Mouse (Mus musculus): Measurements from ENCODE around the gene Slc2a8. TPM values are rescaled to one million over a fixed set of nuclear protein-coding genes. Genes with fewer than 3 reads are reported as not detected.

The Slc2a8 gene
- polyA plus RNA-seq, 1 experiment from 2014 or later = 50.2 TPM

DNA sequence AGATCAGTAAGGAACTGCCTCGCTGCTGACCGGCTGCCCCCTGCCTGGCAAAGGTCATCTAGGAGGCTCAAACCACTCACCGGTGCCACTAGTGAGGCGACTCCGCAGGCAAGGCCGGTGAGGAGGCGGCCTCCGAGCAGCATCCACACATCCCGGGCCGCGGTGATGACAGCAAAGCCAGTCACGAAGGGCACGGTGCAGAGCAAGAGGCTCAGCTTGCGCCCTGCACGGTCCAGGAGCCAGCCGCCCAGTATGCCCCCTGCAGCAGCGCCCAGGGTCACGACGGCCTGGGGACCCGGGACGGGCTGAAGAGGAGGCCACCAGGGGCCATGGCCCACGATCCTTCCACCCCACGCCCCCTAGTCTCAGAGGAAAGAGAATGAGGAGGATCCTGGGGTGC, 602 bp downstream of the Slc2a8 start:
- peak overlapping the region; percentile 60 for H3K9ac ChIP-seq (ENCODE audit: low read depth, low read length)
- peak overlapping the region; percentile 98 for H3K4me2 ChIP-seq (replicated peaks; ENCODE audit: low read depth)
- H3K4me1 ChIP-seq (replicated peaks; ENCODE audit: control insufficient read depth, insufficient read depth, low read length) = peaks cover 9% of the 10 kb centered on the region; the same call in 1 of the 2 replicates
- H3K27me3 ChIP-seq (replicated peaks; ENCODE audit: control insufficient read depth, insufficient read depth, low read length) = no peaks in the 10 kb centered on the region
- WGBS = 2% methylated on average over 23 of the region's 23 CpGs
- TF ChIP-seq CTCF (IDR thresholded peaks at IDR 0.05; ENCODE audit: low read depth) = no peak
- peaks cover 5% of the 10 kb centered on the region; the same call in 1 of the 2 replicates for H3K36me3 ChIP-seq (ENCODE audit: control insufficient read depth, insufficient read depth)
- no peaks in the 10 kb centered on the region for H3K9me3 ChIP-seq (ENCODE audit: control insufficient read depth)
- ATAC-seq = peak; percentile 1; the same call in 1 of the 2 replicates
- peak overlapping the region; percentile 51; the same call in 1 of the 2 replicates for H3K27ac ChIP-seq (ENCODE audit: low read depth, low read length)
- peak overlapping the region; percentile 53 for H3K4me3 ChIP-seq (ENCODE audit: low read depth, low read length)

- no peak overlapping the region for H3K9ac ChIP-seq (ENCODE audit: low read depth, low read length)
- no peaks in the 10 kb centered on the region for H3K9me3 ChIP-seq (ENCODE audit: control insufficient read depth)
- H3K27me3 ChIP-seq (replicated peaks; ENCODE audit: control insufficient read depth, insufficient read depth, low read length) = no peaks in the 10 kb centered on the region
- TF ChIP-seq CTCF (IDR thresholded peaks at IDR 0.05; ENCODE audit: low read depth) = no peak
- peaks cover 7% of the 10 kb centered on the region; the same call in 1 of the 2 replicates for H3K36me3 ChIP-seq (ENCODE audit: control insufficient read depth, insufficient read depth)
- 92% methylated on average over 7 of the region's 7 CpGs for WGBS
- H3K4me1 ChIP-seq (replicated peaks; ENCODE audit: control insufficient read depth, insufficient read depth, low read length) = peaks cover 9% of the 10 kb centered on the region; the same call in 1 of the 2 replicates
- no peak overlapping the region for H3K4me3 ChIP-seq (ENCODE audit: low read depth, low read length)
- ATAC-seq = no peak
- no peak overlapping the region for H3K27ac ChIP-seq (ENCODE audit: low read depth, low read length)
- H3K4me2 ChIP-seq (replicated peaks; ENCODE audit: low read depth) = no peak overlapping the region
These were observed 2.2 kb downstream of the Slc2a8 start for GRCm38 (mm10) chr2:32979675-32980074.

DNA sequence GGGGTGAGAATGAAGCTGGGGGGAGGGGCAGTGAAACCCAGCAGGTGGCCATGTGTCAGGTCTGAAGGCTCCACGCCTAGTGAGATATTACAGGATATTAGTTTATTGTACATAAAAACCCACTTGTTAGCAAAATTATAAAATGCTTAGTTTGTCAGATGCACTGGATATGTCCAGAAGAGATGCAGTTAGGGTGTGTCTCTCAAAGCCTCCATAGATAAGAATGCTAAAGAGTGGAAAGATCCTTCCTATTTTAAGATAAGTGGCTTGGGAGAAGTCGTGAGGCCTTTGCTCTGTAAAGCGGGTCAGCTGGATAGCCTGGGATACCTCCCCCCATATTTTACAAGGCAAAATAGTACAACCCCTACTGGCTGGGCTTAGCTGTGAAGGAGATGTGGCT, 3.2 kb downstream of the Slc2a8 start:
- Histone ChIP-seq H3K4me3 (ENCODE audit: low read depth, low read length) (no peak overlapping the region), H3K9ac (ENCODE audit: low read depth, low read length) (no peak overlapping the region), H3K9me3 (ENCODE audit: control insufficient read depth) (no peaks in the 10 kb centered on the region), H3K36me3 (ENCODE audit: control insufficient read depth, insufficient read depth) (peaks cover 17% of the 10 kb centered on the region), H3K27ac (ENCODE audit: low read depth, low read length) (no peak overlapping the region), H3K4me2 (replicated peaks; ENCODE audit: low read depth) (no peak overlapping the region), H3K27me3 (replicated peaks; ENCODE audit: control insufficient read depth, insufficient read depth, low read length) (no peaks in the 10 kb centered on the region), H3K4me1 (replicated peaks; ENCODE audit: control insufficient read depth, insufficient read depth, low read length) (peaks cover 9% of the 10 kb centered on the region; the same call in 1 of the 2 replicates)
- no peak for TF ChIP-seq CTCF (IDR thresholded peaks at IDR 0.05; ENCODE audit: low read depth)
- 50% methylated on average over 3 of the region's 3 CpGs for WGBS
- no peak for ATAC-seq

DNA sequence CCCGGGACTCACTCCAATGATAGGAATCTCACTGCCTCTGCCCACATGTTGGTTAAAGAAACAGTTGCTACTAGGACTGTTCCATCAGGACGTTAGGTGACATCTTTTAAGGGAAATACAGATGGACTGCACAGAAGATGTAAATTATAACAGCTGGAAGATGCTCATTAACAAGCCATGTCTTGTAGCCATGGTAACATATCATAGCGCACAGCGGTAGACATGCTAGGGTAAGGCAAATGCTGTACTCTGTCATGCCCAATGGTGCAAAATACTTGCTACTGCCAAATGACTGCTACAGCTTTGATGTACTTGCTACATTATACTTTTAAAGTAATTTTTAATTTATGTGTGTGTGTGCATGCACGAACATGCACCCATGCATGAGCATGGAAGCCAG, 4.8 kb downstream of the Slc2a8 start:
- TF ChIP-seq CTCF (IDR thresholded peaks at IDR 0.05; ENCODE audit: low read depth) = no peak
- Histone ChIP-seq H3K4me3 (ENCODE audit: low read depth, low read length) (no peak overlapping the region), H3K27ac (ENCODE audit: low read depth, low read length) (no peak overlapping the region), H3K4me2 (replicated peaks; ENCODE audit: low read depth) (no peak overlapping the region), H3K36me3 (ENCODE audit: control insufficient read depth, insufficient read depth) (peaks cover 25% of the 10 kb centered on the region), H3K4me1 (replicated peaks; ENCODE audit: control insufficient read depth, insufficient read depth, low read length) (peaks cover 4% of the 10 kb centered on the region; the same call in 1 of the 2 replicates), H3K27me3 (replicated peaks; ENCODE audit: control insufficient read depth, insufficient read depth, low read length) (no peaks in the 10 kb centered on the region), H3K9ac (ENCODE audit: low read depth, low read length) (no peak overlapping the region), H3K9me3 (ENCODE audit: control insufficient read depth) (no peaks in the 10 kb centered on the region)
- 74% methylated on average over 5 of the region's 5 CpGs for WGBS
- no peak for ATAC-seq

DNA sequence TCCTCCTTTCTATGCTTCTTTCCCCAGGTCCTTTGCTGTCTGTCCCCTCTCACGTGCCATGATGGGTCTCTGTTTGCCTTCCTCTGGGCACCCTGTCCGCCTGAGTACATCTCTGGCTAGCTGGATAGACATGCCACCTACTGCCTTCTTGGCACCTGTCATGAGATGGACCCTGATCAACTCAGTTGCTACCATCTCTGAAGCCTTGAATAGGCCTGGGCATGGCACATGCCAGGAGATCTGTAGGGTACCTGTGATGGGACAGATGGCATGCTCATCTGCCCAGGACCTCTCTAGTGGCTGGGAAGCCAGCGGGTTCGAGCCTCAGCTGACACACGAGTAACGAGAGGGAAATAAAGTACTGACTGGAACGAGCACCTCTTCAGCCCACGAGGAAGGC, 7.7 kb downstream of the Slc2a8 start:
- H3K4me1 ChIP-seq (replicated peaks; ENCODE audit: control insufficient read depth, insufficient read depth, low read length) = no peaks in the 10 kb centered on the region
- H3K36me3 ChIP-seq (ENCODE audit: control insufficient read depth, insufficient read depth) = peaks cover 25% of the 10 kb centered on the region
- no peak overlapping the region for H3K9ac ChIP-seq (ENCODE audit: low read depth, low read length)
- ATAC-seq = no peak
- TF ChIP-seq CTCF (IDR thresholded peaks at IDR 0.05; ENCODE audit: low read depth) = no peak
- H3K27me3 ChIP-seq (replicated peaks; ENCODE audit: control insufficient read depth, insufficient read depth, low read length) = no peaks in the 10 kb centered on the region
- H3K4me2 ChIP-seq (replicated peaks; ENCODE audit: low read depth) = no peak overlapping the region
- no peak overlapping the region for H3K27ac ChIP-seq (ENCODE audit: low read depth, low read length)
- no peaks in the 10 kb centered on the region for H3K9me3 ChIP-seq (ENCODE audit: control insufficient read depth)
- WGBS = 88% methylated on average over 8 of the region's 8 CpGs
- no peak overlapping the region for H3K4me3 ChIP-seq (ENCODE audit: low read depth, low read length)

DNA sequence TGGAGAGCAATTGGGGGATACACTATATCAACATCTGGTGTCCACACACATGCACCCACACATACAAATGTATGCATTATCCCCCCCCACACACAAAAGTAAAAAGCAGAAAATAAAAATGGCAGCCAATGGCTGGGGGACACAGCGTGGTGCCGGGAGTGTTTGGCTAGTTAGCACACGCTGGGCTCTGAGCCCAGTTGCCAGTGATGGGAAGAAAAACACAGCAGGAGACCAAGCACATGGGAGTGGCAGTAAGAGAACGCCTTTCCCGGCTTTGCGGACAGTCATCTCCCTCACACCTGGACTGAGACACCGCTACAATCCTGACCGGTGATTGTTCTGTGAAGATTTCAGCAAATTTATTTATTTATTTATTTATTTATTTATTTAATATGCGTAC, 10.6 kb downstream of the Slc2a8 start:
- WGBS = 62% methylated on average over 9 of the region's 9 CpGs
- no peak overlapping the region for H3K4me2 ChIP-seq (replicated peaks; ENCODE audit: low read depth)
- no peak overlapping the region for H3K9ac ChIP-seq (ENCODE audit: low read depth, low read length)
- H3K27ac ChIP-seq (ENCODE audit: low read depth, low read length) = no peak overlapping the region
- no peak for ATAC-seq
- peaks cover 8% of the 10 kb centered on the region; the same call in 1 of the 2 replicates for H3K4me1 ChIP-seq (replicated peaks; ENCODE audit: control insufficient read depth, insufficient read depth, low read length)
- no peak overlapping the region for H3K4me3 ChIP-seq (ENCODE audit: low read depth, low read length)
- H3K27me3 ChIP-seq (replicated peaks; ENCODE audit: control insufficient read depth, insufficient read depth, low read length) = no peaks in the 10 kb centered on the region
- TF ChIP-seq CTCF (IDR thresholded peaks at IDR 0.05; ENCODE audit: low read depth) = no peak
- no peaks in the 10 kb centered on the region for H3K9me3 ChIP-seq (ENCODE audit: control insufficient read depth)
- peaks cover 20% of the 10 kb centered on the region for H3K36me3 ChIP-seq (ENCODE audit: control insufficient read depth, insufficient read depth)

GRCm38 (mm10) chr2:32969326-32969725, 12.6 kb downstream of the Slc2a8 start:
- H3K4me1 ChIP-seq (replicated peaks; ENCODE audit: control insufficient read depth, insufficient read depth, low read length) = peaks cover 8% of the 10 kb centered on the region; the same call in 1 of the 2 replicates
- no peak for TF ChIP-seq CTCF (IDR thresholded peaks at IDR 0.05; ENCODE audit: low read depth)
- WGBS = 74% methylated on average over 8 of the region's 8 CpGs
- no peaks in the 10 kb centered on the region for H3K27me3 ChIP-seq (replicated peaks; ENCODE audit: control insufficient read depth, insufficient read depth, low read length)
- no peak overlapping the region for H3K4me3 ChIP-seq (ENCODE audit: low read depth, low read length)
- no peaks in the 10 kb centered on the region for H3K9me3 ChIP-seq (ENCODE audit: control insufficient read depth)
- peaks cover 19% of the 10 kb centered on the region for H3K36me3 ChIP-seq (ENCODE audit: control insufficient read depth, insufficient read depth)
- no peak overlapping the region for H3K27ac ChIP-seq (ENCODE audit: low read depth, low read length)
- H3K9ac ChIP-seq (ENCODE audit: low read depth, low read length) = no peak overlapping the region
- ATAC-seq = no peak
- H3K4me2 ChIP-seq (replicated peaks; ENCODE audit: low read depth) = no peak overlapping the region
